Mouse (Mus musculus) cerebellum, postnatal 14 days (tissue): ENCODE measurements at regions not wholly inside any gene's neighbourhood (a gene's known extent, or its start where the extent isn't known, plus 50 kb on each side); places are given as distances from the start of the nearest gene placed in this dataset.
A peak's percentile ranks its signal among the peaks of the same experiment; 100 is the strongest.

ENCODE experiments used
- DNase-seq, 2 experiments: peaks; one replicate each; pipeline ENCODE4 v3.0.0; 2021; ENCODE audit warnings: mixed read lengths in 2 of 2

GRCm38 (mm10) chr13:44409720-44410047 lies 319.6 kb upstream of the Jarid2 start:
- no peak for DNase-seq

DNA sequence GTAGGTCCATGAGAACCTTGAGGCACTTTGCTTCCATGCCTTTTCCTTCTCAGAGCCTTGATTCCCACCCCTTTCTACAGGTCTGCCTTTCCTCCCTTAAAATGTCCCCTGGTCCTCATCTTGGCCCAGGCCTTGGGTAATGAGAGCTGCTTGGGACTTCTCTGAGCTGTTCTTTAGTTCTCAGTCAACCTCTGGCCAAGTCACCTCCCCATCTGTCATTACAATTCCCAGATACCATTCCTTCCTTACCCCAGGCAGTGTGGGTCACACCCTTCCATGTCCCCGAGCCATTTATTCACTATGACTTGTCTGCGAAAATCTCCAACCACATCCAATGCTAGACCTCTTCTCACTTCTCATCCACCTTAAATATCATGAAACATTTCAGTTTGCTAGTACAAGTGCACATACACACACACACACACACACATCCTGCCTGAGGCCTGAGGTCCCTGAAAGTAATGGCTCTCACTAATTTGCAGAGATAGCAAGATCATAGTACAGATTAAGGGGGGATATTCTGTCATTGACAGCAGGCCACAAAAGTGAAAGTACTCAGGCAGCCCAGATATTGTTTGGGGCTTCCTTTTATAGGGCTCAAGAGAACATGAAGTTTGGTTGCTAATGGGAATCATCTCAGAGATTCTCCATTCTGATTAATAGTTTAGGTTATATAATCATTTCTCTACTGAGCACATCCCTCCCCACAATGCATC lies 317.3 kb upstream of the Jarid2 start:
- DNase-seq = no peak

DNA sequence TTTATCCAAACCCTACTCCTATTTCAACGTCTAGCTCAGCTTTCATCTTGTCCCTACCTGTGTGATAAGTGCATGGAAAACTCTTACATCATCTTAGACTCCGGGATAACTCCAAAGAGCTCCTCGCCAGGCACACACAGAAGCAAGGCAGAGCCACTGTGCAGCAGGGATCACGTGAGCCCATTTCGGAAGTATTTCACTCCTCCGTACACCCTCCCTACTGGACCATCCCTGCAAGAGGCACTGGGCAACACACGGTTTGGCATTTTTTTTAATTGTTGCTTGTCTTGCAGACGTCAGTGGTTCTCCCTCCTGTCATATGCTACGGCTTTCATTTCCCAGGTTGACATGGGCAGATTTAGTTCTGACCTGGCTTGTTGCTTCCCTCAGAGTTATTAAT lies 316.0 kb upstream of the Jarid2 start:
- DNase-seq = no peak

DNA sequence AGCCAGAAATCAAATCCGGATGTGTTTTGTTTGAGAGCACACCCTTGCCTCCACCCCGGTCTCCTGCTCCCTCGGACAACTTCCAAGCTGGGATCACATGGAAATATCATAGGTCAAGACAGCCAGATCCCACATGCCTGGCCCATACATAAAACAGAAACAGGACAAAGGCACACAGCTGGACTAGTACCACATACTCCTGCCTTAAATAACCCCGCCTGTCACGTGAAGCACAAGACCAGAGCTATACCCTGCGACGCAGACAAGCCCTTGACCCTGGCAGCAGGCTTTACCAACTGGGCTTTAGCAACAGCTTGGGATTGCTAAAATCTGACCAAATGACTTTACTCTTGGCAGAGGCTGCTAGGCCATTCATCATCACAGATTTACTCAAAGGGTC lies 313.3 kb upstream of the Jarid2 start:
- DNase-seq = no peak

GRCm38 (mm10) chr13:44416986-44417385 lies 312.3 kb upstream of the Jarid2 start:
- no peak for DNase-seq

- no peak for DNase-seq
Observed at GRCm38 (mm10) chr13:44419056-44419455, 310.2 kb upstream of the Jarid2 start.

DNA sequence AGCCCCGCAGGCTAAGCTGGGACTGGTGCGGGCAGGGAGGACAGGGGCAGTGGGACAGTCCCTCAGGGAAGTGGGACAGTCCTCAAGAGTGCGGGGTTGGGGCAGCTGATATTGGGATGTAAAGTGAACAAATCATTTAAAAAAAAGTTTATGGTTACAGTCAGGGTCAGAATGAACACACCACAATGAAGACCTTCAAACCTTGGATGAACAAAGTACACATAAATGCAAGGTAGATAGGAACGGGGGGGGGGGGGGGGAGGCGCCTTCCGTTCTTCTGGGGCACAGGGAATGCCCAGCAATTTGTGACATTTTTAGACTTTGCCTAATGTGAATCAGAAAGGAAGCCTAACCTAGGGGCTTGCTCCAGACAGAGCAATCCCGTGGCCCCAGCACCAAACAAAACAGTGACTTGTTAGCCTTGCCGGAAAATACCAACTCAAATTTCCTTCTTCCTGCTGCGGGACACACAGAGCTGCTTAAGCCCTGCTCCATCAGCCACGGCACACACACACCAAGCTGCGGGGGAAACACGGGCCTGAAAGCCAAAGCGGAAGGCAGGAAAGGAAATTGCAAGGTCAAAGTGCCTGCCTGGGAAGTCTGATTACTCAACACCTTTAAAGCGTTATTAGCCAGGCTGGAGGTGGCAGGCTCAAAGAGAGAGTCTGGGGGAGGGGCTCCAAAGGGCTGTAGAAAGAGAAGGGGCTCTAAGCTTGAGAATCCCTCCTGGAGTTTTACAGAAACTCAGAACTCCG lies 309.6 kb upstream of the Jarid2 start:
- peak in 1 of 2 experiments; percentile 22 for DNase-seq

GRCm38 (mm10) chr13:44420227-44420592 lies 309.1 kb upstream of the Jarid2 start:
- no peak for DNase-seq

- DNase-seq = peak; percentile 16 to 42
Observed at GRCm38 (mm10) chr13:44420941-44421340, 308.3 kb upstream of the Jarid2 start.

DNA sequence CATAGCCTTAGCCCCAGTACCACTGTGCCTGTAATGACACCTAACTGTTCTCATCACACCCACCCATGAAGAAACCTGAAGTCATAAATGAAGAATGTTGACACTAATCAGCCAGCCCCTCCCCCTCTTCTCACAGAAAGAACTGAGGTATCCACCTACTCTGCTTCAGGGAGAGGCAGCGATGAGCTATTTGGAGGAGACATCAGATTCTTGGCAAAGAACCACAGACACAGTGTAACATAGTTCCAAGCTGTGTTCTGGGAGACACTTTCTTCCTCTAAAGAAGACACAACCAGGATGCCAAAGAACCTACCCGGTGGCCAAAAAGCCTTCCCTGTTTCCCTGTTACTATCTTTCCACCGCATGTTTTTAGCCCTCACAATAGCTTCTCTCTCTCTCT lies 307.8 kb upstream of the Jarid2 start:
- peak; percentile 46 to 47 for DNase-seq

DNA sequence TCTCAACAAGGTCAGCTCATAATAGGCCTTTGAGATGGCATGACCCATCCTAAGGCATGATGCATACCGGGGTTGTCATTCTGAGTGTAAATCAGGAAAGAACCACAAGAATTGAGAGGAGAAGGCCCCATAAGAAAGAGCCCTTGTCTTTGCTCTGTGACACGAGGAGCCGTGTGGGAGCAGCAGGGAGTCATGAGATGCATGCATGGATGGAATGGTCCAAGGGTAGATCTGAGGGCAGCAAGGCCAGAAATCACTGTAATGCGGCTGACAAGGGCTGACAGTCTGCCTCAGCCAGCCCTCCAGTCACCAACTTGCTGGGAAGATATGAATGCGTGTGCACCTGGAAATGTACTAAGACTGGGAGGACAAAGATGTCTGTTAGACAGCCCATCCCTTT lies 307.4 kb upstream of the Jarid2 start:
- DNase-seq = peak; percentile 34 to 35

DNA sequence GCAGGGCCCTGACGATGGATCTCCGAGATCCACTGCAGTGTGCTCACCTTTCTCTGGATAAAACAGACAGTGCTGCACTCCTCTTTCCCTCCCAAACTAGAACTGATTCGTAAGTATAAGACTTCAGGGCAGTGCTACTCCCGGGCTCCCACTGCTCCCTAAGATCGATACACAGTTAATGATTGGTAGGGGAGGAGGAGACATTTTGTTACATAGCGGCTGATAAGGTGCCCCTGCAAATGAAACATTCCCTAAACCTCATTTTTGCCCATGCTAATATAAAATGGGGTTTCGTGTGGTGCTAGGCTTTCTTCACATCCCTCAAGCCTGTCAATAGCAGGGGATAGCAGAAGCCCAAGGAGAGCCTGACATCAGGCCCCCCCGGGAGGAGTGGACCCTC lies 298.8 kb upstream of the Jarid2 start:
- DNase-seq = no peak

- no peak for DNase-seq
Observed at GRCm38 (mm10) chr13:44437709-44438108, 291.6 kb upstream of the Jarid2 start.

- no peak for DNase-seq
Observed at GRCm38 (mm10) chr13:44441061-44441460, 288.2 kb upstream of the Jarid2 start.

GRCm38 (mm10) chr13:44449216-44449830 lies 280.0 kb upstream of the Jarid2 start:
- DNase-seq = no peak

DNA sequence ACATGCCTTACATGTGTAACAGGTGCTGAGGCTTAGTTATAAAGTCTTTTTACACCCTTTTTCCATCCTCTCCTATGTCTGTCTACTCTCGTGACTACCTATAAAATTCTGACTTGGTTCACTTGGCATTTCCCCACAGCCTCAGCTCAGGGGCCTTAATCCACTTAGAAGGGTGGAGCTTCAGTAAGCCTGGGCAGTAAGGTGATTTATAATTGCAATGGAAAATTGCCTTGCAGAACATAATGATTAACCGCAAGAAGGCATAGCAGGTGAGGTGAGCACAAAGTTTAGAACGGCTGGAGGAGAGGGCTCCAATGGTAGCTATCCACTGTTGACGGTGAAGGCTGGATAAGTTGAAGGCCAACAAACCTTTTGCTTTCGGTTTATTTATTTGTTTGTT lies 278.1 kb upstream of the Jarid2 start:
- DNase-seq = no peak

- DNase-seq = no peak
Observed at GRCm38 (mm10) chr13:44453131-44453530, 276.1 kb upstream of the Jarid2 start.

DNA sequence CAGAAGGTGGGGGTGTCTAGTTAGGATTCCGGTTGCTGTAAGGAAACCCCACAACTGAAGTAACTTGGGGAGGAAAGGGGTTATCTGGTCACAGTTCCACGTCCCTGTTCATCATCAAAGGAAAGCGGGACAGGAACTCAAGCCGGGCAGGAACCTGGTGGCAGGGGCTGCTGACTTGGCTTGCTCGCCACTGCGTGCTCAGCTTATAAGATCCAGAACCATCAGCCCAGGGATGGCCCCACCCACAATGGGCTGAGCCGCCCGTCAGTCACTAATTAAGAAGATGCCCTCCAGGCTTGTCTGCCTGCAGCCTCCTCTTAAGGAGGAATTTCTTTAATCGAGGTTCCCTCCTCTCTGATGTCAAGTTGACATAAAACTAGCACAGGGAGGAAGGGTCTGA lies 275.1 kb upstream of the Jarid2 start:
- DNase-seq = no peak

DNA sequence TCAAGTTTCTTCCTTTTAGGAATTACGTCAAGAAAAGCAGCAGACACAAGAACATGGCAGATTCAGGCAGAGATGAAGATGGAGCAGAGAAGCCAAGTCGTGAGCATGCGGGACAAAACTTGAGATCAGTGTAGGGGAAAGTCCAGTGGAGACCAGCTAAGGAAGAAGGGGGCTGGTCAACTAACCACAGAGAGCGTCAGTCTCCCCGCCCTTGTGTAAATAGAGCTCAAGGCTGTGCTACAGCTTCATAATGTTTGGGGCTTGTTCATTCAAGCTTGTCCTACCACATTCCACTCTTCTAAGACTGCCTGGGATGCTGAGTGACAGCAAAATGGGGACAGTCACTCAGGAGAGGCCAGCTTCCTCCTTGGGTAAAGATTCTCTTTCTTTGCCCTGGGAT lies 274.1 kb upstream of the Jarid2 start:
- no peak for DNase-seq

DNA sequence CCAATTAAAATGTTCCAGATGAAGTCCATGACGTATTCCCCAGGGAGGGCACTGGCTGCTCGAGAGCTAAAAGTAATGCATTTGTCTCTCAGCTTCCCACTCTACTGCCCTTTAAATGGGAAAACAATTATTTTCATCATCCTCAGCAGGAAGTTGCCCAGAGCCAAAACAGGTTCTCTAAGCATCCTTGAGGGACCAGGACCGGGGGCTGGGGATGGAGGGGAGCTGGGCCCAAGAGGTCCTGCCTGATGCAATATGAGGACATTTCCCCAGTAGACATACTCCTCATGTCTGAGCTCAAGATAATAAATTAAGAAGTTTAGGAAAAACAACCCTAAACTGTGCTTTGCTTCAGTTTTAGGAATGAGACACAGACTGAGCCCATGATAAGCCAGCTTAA lies 270.5 kb upstream of the Jarid2 start:
- DNase-seq = no peak

DNA sequence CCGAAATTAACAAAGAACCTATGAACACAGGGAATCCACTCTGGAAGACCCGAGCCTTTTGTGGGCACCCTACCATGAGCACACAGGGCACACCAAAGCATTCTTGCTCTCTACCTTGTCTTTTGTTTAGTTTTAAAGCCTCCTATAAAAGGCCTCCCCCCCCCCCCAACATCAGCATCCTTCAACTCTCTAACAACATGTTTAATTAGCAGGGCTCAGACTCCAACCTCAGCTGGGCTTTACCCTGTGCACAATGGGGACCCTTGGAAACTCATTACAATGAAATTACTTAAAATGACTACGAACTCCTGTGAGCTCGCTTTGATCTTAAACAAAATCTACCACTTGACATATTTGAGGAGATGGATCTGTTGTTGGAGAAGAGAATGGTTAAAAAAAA lies 270.1 kb upstream of the Jarid2 start:
- DNase-seq = no peak

- DNase-seq = no peak
Observed at GRCm38 (mm10) chr13:44463675-44464074, 265.6 kb upstream of the Jarid2 start.

GRCm38 (mm10) chr13:44465567-44465966 lies 263.7 kb upstream of the Jarid2 start:
- DNase-seq = peak; percentile 76 to 84

- DNase-seq = no peak
Observed at GRCm38 (mm10) chr13:44468963-44469674, 260.2 kb upstream of the Jarid2 start.
